Mouse (Mus musculus) brain, embryonic 14.5 days (tissue): ENCODE results near the gene Paics.
"Not testable (repeated sequence)": the region's sequence is repeated elsewhere in the genome, so short reads cannot be mapped to it uniquely, and the experiment has no call there.

Source experiments
- CTCF ChIP-seq: fragments of 200-500 bp; IDR thresholded peaks from 2 replicates; pipeline ENCODE4 v1.5.1; 2012; ENCODE audit warnings: inconsistent platforms, mild to moderate bottlenecking, moderate library complexity, borderline replicate concordance; ENCODE audit not compliant: insufficient read depth, insufficient read length; ENCODE audit errors: extremely low read depth
- POLR2A ChIP-seq: fragments of 200-500 bp; IDR thresholded peaks from 2 replicates; pipeline ENCODE4 v1.6.1; 2012; ENCODE audit warnings: mild to moderate bottlenecking, inconsistent platforms, borderline replicate concordance; ENCODE audit not compliant: poor library complexity, insufficient read depth, insufficient read length, severe bottlenecking; ENCODE audit errors: extremely low read depth

- not testable (repeated sequence) for TF ChIP-seq CTCF, POLR2A
Observed at GRCm38 (mm10) chr5:76912522-76912921, 38.6 kb upstream of the Paics start.
